Mouse (Mus musculus) left cerebral cortex, postnatal 36 days (tissue): ENCODE measurements at regions not wholly inside any gene's neighbourhood (a gene's known extent, or its start where the extent isn't known, plus 50 kb on each side); places are given as distances from the start of the nearest gene placed in this dataset.

Experiments
- DNase-seq, 2 experiments: peaks; one replicate each; pipeline ENCODE4 v3.0.0; 2021 to 2022; ENCODE audit warnings: low spot score in 2 of 2, mixed read lengths in 1 of 2
- intact Hi-C: fragments of 180-260 bp; cut with DNase I; formaldehyde crosslinking; loops from one replicate; pipeline ENCODE4 v1.15.1; 2025

DNA sequence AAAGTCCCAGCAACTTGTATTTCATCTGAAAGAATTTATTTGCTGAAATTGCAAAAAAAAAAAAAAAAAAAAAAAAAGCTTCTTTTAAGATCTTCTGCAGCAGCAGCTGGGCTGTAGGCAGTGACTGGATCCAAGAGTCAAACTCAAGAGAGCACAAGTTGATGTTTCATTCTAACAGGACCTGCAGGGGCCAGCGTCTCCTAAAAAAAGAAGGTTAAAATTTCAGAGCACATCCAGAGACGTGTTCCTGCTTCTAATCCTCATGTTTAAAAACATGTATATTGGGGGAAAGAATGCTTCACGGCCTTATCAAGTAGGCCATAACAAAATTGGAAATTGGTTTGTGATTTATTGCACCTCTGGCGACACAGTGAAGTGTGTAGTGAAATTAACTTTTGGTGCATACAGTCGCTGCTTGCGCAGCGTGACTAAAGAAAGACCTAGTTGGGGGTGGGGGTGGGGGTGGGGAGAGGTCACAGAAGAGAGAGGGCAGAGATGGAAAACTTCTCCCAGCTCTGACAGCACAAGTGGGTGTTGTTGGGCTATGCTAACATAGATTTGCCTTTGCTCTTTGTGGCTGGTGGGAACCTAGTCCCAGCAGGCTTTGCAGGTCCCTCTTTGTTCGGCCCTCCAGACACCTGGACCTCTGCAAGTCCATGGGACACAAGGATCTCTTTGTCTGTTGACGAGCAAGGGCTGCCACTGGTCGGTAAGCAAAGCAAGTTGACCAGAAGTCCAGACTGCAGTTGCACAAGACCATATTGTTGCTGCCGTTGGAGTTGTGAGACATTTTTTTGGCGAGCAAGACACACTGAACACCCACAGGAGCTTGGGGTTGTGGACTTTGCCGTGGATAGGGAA lies 155.7 kb upstream of the Slc30a5 start:
- intact Hi-C loops, result no loop called here
- no peak for DNase-seq

DNA sequence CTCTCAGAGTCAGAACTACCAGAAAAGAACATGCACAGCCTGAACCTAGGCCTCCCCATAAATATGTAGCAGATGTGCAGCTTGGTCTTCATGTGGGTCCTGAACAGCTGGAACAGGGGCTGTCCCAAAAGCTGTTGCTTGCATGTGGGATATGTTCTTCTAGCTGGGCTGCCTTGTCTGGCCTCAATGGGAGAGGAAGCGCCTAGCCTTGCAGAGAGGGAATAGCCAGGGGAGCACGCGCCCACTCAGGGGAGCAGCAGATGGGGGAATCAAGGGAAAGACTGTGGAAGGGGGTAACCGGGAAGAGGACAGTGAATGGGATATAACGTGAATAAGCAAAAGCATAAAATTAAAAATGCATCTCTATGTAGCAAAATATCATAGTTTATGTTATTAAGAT lies 154.9 kb upstream of the Slc30a5 start:
- DNase-seq, result no peak
- intact Hi-C loops, result no loop called here

DNA sequence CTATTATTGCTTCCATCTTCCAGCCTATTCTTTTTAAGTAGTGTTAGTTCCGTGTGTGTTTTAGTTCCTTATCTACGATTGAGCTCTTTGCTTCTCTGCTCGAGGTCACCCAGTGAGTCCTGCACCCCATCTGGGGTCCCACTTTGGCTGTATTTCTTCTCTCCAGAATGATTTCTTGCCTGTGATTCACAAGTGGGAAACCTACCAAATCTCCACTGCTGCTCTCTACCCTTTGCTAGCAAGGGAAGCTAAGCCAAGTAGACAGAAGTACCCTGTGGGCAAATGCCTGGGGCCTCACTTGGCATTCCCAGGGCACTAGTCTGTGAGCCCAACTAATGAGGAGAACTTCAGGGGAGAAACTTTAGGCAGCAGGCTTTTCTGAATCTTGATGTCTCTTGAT lies 142.5 kb upstream of the Slc30a5 start:
- intact Hi-C loops, result no loop called here

DNA sequence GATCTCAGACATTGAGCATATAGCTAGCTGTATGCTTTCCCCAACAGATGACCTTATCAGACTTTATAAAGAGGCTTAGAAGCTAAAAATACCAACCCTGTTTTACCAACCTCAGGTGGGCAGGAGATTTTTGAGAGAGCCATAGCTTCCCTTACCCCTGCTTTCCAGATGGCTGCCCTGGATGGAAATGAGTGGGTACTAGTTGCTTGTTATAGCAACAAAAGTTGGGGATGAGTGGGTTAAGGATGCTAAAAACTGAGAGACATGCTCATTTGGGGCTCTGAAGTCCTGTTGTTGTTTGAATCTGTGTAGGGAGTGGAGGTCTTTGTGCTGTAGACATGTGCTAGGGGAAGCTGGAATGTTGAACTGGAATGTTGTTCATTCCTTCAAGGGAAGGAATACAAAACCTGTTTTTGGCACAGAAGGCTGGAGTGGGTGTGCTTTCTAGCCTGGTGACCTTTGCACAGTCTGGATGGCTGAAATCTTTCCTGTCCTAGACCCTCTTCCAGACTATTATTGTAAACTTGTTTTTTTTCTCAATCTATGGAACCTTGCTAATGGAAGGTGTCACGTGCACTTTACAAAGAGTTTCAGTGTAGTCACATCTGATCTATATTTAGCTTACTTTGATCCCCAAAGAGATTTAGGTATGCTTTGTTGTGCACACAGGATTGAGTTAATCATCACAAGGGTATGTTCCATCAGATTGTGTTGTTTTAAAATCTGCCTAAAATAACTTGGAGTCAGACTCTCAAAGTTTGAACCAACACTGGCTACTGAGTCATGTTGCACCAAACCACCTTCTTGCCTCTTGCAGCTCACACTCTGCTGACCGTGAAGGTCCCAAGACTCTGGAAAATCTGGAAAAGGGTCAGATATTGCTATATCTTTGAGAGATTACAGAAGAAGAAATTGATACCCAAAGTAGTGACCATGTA lies 138.1 kb upstream of the Slc30a5 start:
- DNase-seq, result no peak

More for the DNA sequence above, 142.5 kb upstream of the Slc30a5 start:
- no peak for DNase-seq

DNA sequence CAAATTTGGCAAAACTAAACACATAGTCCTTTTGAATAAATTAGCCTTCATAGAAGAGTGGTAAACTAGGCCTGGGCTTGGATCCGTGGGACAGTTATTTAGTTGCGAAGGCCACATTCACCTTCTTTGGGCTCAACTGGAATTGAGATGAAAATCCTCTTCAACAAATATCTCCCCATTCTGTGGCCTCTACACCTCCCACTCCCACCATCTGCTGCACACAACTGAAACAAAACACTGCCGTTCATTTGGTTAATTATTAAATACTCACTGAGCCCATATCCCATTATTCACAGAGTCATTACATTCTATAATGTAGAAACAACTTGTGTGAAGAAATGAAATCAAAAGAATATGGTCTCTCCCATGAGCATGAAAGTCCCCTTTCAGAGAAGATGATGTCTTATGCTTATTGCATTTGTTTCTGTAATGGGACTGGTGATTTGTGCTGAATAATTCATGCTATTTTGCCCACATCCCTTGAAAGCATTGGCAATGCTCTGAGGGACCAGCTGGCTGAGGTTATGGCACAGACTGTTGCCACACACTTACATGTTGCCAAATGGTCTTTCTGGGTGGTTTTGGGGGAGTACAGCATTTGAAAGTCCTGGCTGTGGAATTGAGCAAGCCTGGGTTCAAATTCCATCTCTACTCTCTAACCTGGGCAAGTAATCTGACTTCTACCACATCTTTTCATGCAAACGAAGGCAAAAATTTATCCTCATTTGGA lies 129.7 kb upstream of the Slc30a5 start:
- intact Hi-C loops, result no loop called here
- DNase-seq, result no peak

More for the DNA sequence above, 138.1 kb upstream of the Slc30a5 start:
- intact Hi-C loops, result no loop called here

DNA sequence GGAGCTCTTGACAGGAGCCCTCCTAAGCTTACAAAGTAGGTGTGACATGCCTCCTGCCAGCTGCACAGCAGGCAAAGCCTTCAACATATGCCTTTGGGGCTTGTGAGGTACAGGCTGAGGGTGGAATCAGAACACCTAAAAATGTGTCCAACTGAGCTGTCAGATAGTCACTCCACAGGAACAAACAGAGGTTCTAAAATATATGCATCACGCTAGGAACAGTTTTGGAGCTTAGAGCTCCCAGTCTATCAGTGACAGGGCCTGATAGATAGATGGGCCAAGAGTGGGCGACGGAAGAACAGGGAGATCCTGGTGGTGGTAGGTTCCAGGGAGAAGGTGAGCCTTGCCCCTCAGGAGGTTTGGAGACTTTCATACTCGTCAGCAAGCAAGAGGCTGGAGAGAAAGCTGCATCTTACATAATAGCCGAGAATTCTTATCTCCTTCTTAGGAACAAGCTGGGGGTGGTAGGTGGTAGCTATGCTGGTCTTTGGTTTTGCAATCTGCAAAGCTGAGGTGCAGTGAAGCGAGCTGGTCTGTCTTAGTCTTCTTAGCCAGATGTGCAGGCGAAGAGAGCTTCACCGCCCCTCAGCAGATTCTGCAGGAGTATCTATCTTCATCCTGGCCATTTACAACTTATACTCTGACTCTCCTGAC lies 121.5 kb upstream of the Slc30a5 start:
- intact Hi-C loops, result loop anchor here (5.0 kb wide), 3 partner anchors 62 to 738 kb away; no protein-coding TSS in a partner anchor
- peak; percentile 74 to 80 for DNase-seq

DNA sequence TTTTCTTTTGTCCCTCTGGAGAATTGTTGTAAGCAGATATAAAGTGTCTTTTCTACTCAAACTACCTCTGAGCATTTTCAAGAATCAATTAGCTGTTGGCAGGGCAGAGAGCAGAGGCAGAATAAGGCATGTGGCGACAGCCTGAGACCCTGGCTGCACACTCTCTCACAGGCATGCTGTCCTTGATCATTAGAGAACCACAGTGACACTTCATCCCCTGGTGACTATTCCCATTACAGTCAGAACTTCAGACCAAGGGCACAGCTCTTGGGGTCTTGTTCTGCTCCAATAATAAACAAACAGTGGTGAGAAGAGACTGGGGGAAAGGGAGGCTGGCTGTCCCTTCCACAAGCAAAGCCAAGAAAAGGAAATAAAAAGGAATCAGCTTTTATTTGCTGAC lies 120.9 kb upstream of the Slc30a5 start:
- no peak for DNase-seq
- intact Hi-C loops, result loop anchor here (5.0 kb wide), 2 partner anchors 62 to 738 kb away; no protein-coding TSS in a partner anchor

DNA sequence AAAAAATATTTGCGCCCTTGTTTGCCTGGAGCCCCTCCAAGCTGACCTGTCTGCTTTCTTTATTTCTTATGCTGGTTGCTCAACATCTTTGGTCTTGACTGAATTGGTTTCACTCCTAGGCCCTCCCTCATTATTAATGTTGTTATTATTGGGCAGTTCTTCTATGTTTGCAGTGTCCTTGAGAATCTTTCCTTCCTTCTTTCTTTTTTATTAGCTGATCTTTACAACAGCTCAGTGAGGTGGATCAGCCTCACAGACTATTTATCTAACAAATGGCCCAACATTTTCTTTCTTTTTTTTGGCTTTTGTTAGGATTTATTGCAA lies 117.9 kb upstream of the Slc30a5 start:
- DNase-seq, result no peak
- intact Hi-C loops, result loop anchor here (5.0 kb wide), 2 partner anchors 59 to 741 kb away; no protein-coding TSS in a partner anchor

DNA sequence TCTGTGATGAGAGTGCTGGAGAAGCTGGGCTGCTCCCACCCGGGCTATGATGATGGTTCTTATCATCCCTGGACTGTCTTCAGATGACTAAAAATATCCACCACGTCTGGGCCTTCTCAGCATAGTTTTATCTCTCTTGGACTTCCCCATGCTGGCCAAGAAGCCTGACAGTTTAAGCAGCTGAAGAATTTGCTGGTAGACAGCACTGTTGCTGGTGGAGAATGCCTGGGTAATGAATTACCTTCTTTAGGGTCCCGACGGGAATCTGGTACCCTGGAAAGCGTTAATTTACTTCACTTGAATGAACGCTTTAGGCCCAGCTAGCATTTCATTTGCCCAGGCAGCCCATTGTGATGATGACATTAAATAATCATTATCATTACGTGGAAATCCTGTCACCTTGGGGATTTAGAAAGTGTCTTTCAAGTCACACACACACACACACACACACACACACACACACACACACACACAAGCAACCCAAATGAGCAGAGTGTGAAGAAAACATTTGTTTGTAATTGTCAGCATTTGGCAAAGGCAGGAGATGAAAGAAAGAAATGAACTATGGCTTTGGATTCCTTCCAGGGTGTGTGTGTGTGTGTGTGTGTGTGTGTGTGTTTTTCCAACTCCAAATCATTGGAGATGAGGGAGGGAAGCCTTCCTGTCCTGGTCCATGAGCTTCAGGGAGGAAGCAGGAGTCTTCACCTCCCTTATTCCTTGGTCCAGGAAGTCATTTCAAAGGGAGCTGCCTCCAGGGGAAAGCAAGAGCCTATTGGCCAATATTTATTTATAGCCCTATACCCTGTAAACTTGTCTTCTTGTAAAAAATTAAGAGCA lies 117.3 kb upstream of the Slc30a5 start:
- DNase-seq, result no peak
- intact Hi-C loops, result loop anchor here (5.0 kb wide), 2 partner anchors 58 to 742 kb away; no protein-coding TSS in a partner anchor

DNA sequence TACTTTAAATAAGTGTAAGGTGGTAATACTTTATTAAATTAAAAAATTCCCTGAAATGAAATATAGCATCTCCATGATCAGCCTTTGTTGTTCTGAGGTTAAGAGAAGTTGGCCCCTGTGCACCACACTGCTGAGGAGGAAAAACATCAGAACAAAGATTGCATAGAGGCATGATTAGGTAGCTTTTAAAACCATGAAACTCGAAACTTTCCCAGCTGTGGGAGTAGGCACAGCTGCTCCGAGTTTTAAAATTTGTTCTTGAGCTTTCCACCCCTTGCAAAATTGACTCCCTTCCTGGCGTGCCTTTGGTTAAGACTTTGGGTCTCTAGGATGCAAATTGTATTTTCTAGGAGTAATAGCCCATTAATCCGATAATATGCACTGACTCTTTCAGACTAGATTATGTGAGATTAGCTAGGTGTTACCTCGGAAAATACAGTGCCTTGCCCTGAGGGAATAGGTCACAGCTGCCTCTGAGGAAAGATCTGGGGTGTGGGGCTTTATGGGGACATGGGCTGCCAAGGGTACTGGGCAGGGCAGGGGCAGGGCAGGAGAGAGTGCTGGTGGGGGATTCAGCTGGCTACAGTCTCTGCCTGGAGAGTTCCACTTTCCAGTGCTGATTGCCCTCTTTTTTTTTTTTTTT lies 110.1 kb upstream of the Slc30a5 start:
- no peak for DNase-seq
- intact Hi-C loops, result loop anchor here (5.0 kb wide), 1 partner anchor 294 kb away; no protein-coding TSS in a partner anchor

DNA sequence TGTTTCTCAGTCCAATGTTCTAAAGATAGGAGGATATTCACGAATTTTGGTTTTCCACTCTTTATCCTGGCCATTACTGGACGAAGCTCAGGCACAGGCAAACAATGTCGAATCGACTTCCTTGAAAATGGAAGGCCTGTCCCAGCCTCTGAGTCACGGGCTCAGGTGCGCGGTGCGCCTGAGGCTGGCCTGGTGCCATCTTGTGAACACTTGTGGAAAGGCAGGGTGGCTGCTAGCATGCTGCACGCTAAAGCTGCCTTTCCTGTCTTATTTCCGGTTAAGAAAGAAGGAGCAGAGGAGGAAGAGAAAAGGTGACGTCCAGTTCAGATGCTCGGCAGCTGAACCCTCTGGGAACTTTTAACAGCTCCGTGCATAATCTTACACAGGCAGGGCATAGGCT lies 107.6 kb upstream of the Slc30a5 start:
- intact Hi-C loops, result loop anchor here (5.0 kb wide), 1 partner anchor 297 kb away; no protein-coding TSS in a partner anchor
- DNase-seq, result no peak

DNA sequence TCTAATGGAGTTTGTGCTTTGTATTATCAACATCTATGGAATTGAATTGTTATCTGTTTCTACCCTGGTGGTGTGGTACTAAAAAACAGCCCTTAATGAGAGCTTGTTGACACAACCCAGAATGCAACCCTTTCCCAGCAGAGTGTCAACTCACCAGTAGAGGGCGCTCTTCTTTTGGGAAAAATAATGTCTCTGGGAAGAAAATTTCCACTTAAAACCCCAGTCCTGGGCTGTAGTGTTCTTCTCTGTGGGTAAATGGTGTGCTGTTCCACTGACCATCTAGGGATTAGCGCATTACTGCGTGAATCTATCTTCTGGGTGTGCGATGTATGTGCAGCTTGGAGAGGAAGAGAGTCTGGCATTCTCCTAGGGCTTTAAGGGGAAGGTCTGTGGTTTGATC lies 106.5 kb upstream of the Slc30a5 start:
- intact Hi-C loops, result loop anchor here (5.0 kb wide), 2 partner anchors 298 to 758 kb away; no protein-coding TSS in a partner anchor

DNA sequence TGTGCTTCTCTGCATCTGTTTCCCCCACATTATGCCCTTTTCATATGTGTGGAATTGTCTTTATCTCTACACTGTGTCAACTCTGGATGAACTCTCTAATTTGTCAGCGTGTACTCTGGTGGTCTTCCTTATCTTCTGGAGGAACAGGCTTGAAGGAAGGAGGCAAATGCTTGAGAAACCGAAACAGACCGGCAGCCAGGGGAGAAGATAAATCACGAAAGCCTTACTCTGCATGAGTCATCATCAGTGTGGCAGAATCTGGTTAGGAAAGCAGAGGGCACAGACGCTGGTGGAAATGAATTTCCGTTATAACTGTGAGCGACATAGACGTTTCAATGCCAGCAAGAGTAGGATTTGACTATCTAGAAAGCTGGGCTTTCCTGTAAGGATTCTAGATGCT lies 100.0 kb upstream of the Slc30a5 start:
- intact Hi-C loops, result no loop called here
- DNase-seq, result peak in 1 of 2 experiments; percentile 15

More for the DNA sequence above, 106.5 kb upstream of the Slc30a5 start:
- peak; percentile 30 to 46 for DNase-seq

DNA sequence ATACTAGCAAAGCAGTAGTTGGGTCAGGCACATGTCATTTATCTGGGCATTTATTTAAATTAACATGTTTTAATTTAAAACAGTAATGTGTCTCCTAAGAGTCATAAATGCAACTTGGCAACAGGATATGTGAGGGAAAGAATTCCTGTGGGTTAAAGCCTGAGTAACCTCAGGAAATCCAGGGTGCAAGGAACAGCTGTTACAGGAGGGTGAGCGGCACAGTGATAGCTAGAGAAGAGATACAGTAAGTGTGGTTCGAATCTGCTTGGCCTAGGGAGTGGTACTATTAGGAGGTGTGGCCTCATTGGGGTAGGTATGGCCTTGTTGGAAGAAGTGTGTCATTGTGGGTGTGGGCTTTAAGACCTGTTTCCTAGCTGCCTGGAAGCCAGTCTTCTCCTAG lies 66.3 kb upstream of the Slc30a5 start:
- DNase-seq, result no peak
- intact Hi-C loops, result no loop called here

DNA sequence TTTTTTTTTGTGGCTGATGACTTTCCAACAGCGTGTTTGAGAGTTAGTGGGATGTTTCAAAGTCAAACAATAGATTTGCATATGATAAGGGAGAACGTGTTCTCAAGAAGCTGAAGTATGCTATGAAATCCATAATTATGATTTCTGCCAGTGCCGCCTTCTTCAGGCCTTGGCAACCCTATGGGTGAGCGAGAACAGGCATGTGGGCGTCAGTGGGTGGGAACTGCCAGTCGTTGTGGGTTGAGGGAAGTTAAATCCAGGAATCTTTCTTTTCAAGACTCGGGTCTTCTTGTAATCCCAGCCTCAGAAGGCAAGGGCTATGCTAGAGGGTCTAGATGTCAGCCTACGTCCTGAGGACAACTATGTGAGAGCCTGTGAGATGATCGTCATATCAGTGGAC lies 60.6 kb upstream of the Slc30a5 start:
- intact Hi-C loops, result loop anchor here (5.0 kb wide), 4 partner anchors 58 to 608 kb away; no protein-coding TSS in a partner anchor
- peak; percentile 29 to 45 for DNase-seq

DNA sequence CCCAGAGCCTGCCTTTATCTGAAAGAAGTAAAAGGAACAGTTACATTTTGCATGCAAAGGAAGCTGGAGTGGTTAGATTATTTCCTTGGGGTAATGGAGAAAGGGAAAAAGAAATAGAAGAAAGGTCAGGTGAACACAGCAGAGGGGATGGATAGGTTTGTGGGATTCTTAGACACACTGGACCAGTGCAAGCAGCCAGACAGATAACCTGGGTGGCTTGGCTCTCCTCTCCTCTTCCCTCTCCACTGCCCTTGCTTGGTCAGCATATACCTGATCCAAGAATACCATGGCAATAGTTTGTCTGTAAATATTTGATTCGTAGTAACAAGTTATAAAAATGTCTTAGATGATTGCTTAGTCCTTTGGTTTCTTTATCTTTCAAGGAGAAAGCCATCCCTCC lies 59.9 kb upstream of the Slc30a5 start:
- peak in 1 of 2 experiments; percentile 21 for DNase-seq
- intact Hi-C loops, result loop anchor here (5.0 kb wide), 4 partner anchors 59 to 609 kb away; no protein-coding TSS in a partner anchor

DNA sequence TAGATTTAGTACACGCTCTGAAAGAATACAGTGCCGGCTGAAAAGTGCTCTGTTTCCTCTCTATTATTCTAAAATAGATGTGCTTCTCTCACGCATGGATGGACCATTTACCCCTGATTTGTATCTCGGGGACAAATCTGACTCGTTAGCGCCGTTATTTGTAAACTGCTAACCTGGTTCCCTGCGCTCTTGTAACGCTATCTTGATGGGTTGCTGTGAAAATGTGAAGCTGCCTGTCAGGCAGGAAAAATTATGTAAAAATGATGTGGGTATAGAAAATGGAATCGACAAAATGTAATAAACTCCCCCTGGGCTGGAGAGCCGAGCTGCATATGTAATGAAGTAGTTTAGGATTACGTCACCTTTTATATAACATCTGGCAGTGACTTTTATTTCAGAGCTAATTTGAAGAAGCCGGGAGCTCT lies 59.4 kb upstream of the Slc30a5 start:
- intact Hi-C loops, result loop anchor here (1.0 to 5.0 kb wide), 5 partner anchors 60 to 802 kb away; no protein-coding TSS in a partner anchor
- DNase-seq, result peak; percentile 41 to 45
